Mouse (Mus musculus) embryo, embryonic 11.5 days (tissue): ENCODE results near the gene Gng10.

Source experiments
- DNase-seq: peaks from one replicate; pipeline ENCODE4 v3.0.0-alpha.2; 2012; ENCODE audit warnings: low read depth, low spot score

The Gng10 gene

GRCm38 (mm10) chr4:59015181-59015580 is 19.7 kb upstream of the Gng10 start:
- no peak for DNase-seq

GRCm38 (mm10) chr4:59016922-59017321 is 18.0 kb upstream of the Gng10 start:
- no peak for DNase-seq

GRCm38 (mm10) chr4:59034325-59034917 is 467 bp upstream of the Gng10 start:
- DNase-seq: no peak

DNA sequence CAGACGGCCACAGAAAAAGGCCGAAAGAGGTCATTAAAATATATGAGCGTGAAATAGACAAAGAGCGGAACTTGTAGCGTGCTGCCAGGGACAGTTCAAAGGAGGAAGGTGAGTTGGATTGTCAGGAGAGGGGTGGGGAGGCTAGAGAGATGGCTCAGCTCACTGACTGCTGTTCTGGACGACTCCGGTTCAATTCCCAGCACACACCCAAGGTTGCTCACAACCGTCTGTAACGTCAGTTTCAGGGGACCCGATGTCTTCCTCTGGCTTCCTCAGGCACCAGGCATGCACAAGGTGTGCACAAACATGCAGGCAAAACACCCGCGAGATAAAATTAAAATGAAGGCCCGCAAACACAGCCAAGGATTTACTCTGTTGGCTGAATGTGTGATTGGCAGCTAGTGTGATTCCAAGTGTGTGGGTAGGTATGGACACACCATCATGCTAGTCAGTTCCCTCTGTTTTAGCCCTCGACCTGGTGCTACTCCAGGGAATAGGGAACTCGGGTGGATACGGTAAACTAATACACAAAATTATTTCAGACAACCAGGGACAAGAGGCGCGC is 980 bp downstream of the Gng10 start:
- no peak for DNase-seq

GRCm38 (mm10) chr4:59036490-59037127 is 1.7 kb downstream of the Gng10 start:
- peak; percentile 69 for DNase-seq

DNA sequence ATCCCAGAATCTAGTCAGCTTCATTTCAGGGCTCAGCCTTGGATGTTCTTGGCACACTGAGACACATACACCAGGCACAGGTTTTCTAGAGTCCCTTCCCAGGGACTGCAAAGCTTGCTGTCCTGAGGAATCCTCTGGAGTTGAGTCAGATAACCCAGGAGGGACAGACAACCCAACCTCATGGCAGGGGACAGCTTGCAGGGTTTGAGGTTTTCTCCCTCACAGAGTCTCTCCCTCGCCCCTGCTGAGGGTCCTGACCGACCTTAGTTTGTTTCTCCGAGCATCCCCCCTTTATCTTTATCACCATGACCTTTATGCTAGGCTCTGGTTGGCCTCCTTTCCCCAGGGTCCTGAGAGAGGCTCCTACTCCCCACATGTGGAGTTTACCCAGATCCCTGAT is 2.6 kb downstream of the Gng10 start:
- DNase-seq: no peak

DNA sequence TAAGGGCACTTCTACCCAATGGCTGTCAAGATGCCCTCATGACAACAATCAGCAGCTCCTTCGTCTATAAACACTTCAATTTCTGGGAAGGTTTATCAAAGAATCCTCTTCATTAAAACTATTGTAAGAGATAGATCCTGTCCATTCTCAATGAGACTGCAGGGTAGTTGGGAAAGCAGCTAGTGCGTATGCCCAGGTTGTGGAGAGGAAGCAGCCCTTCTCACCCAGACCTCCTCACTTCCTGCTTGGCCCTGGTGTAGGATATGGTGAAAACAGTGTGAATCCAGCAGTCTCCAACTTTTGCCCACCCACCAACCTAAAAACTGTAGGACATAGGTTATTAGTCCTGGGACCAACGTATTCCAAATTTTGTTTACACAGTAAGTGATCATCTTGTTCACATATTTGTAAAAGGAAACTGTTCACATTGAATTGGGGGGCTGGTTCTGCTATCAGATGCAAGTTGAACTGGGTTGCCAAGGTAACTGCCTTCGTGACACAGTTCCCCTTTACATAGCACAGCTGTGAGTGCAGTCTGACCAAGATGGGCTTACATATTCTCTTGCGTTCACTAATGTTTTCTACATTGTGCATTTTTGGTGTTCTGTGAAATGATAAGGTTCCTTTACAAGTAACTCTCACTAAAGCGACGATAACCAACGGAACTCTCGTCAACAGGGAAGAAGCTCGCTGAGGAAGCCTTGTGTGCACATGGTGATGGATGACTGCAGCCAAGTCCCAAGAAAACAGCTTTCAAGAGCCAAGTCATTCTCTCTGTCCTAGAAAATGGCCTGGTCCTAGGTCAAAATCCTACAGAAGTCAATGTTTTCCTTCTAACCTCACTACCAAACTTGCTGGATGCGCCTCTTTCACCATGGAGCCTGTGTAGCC is 5.8 kb downstream of the Gng10 start:
- no peak for DNase-seq

- DNase-seq: no peak
These were observed 8.2 kb downstream of the Gng10 start for GRCm38 (mm10) chr4:59043074-59043473.

DNA sequence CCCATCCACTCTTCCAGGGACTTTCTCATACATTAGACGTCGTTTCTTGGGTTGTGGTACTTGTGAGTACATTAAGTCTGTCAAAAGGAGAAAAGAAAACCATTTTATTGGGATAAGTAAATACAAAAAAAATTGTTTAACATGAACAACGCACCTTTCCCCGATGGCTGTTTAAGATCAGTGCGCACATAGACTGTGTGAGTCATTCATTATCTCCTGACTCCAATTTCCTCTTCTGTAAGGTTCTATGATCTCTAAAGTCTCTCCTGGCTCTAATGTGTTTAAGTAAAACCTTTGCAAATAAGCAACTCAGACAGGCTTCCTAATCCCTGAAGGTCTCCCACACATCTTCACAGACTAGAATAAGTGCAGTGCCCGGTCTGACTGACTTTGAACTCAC is 9.0 kb downstream of the Gng10 start:
- DNase-seq: no peak

- no peak for DNase-seq
These were observed 12.3 kb downstream of the Gng10 start for GRCm38 (mm10) chr4:59047222-59047621.

DNA sequence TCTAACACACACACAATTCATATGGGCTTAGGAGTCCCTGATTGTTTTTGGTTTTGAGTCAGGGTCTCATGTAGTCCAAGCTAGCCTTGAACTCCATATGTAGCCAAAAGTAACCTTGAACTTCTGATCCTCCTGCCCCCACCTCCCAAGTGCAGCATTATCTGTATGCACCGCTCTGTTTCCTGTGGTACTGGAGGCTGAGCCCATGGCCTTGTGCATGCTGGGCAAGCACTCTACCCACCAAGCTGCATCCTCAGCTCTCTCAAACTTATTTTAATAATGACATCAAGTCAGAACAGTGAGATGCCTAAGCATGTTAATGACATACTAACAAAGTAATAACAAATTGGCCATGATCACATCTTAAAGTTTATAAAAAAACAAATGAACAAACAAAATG is 16.2 kb downstream of the Gng10 start:
- DNase-seq: no peak

- DNase-seq: no peak
These were observed 23.0 kb downstream of the Gng10 start for GRCm38 (mm10) chr4:59057929-59058328.

- DNase-seq: no peak
These were observed 27.6 kb downstream of the Gng10 start for GRCm38 (mm10) chr4:59062526-59062925.

- no peak for DNase-seq
These were observed 34.4 kb downstream of the Gng10 start for GRCm38 (mm10) chr4:59069276-59069675.

GRCm38 (mm10) chr4:59083430-59083829 is 48.5 kb downstream of the Gng10 start:
- no peak for DNase-seq

DNA sequence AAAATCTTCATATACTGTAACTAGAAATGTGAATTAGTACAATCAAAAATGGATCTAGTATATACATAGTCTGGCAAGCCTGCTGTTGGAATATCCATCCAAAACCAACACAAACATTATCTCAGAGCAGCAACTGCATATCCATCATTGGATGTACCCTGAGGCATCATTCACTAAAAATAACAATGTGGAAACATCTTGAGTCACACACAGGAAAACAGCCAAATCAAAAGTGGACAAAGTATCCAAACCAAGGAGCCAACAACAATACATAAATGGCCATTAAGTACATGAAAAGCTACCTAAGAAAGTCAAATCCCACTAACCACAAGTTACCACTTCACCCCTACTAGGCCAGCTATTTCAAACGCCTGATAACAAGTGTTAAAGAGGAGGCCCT is 54.5 kb downstream of the Gng10 start:
- no peak for DNase-seq
